Mouse (Mus musculus) hindbrain, embryonic 11.5 days (tissue): Measurements from ENCODE around the gene Ren1. TPM values are rescaled to one million over a fixed set of nuclear protein-coding genes. Genes with fewer than 3 reads are reported as not detected.
"Not testable (repeated sequence)": the region's sequence is repeated elsewhere in the genome, so short reads cannot be mapped to it uniquely, and the experiment has no call there.

Experiments
- ATAC-seq: fragments of 200-750 bp; cut with Nextera tagmentation; 2 replicates; pipeline ENCODE4 v1.8.0; 2017; ENCODE audit warnings: mild to moderate bottlenecking, moderate TSS enrichment, moderate library complexity; ENCODE audit not compliant: low FRiP score
- DNase-seq: peaks from one replicate; pipeline ENCODE4 v3.0.0-alpha.2; 2015; ENCODE audit warnings: low spot score
- H3K27ac ChIP-seq: fragments of 300-500 bp; sonication (generic); 2 replicates; pipeline ENCODE4 v1.5.1; 2014; ENCODE audit warnings: mild to moderate bottlenecking, low read depth, low read length
- H3K27me3 ChIP-seq: fragments of 300-500 bp; sonication (generic); 2 replicates; pipeline ENCODE4 v1.6.1; 2014; ENCODE audit warnings: mild to moderate bottlenecking, low read length, moderate library complexity, mixed read lengths; ENCODE audit not compliant: control insufficient read depth, insufficient read depth
- H3K36me3 ChIP-seq: fragments of 300-500 bp; sonication (generic); 2 replicates; pipeline ENCODE4 v1.6.1; 2014; ENCODE audit warnings: mild to moderate bottlenecking, low read length, moderate library complexity, mixed read lengths; ENCODE audit not compliant: control insufficient read depth, insufficient read depth
- H3K4me1 ChIP-seq: fragments of 300-500 bp; sonication (generic); replicated peaks from 2 replicates; pipeline ENCODE4 v1.6.1; 2014; ENCODE audit warnings: low read length, mixed read lengths; ENCODE audit not compliant: control insufficient read depth, insufficient read depth
- H3K4me2 ChIP-seq: fragments of 300-500 bp; sonication (generic); replicated peaks from 2 replicates; pipeline ENCODE4 v1.6.1; 2014; ENCODE audit warnings: mild to moderate bottlenecking, low read depth, low read length
- H3K4me3 ChIP-seq: fragments of 300-500 bp; sonication (generic); 2 replicates; pipeline ENCODE4 v1.5.1; 2014; ENCODE audit warnings: low read depth, low read length
- H3K9ac ChIP-seq: fragments of 300-500 bp; sonication (generic); 2 replicates; pipeline ENCODE4 v1.6.1; 2014; ENCODE audit warnings: low read depth, low read length
- H3K9me3 ChIP-seq: fragments of 300-500 bp; sonication (generic); 2 replicates; pipeline ENCODE4 v1.6.1; 2016; ENCODE audit warnings: low read length; ENCODE audit not compliant: control insufficient read depth
- WGBS: fragments of 180-500 bp; shearing (Covaris S2); extraction: QIAGEN DNeasy Blood & Tissue Kit; methylation state at CpG from one replicate; pipeline ENCODE4 v1.1.7; 2014; 5-methylcytosine and 5-hydroxymethylcytosine counted together
- polyA plus RNA-seq: library from polyadenylated mRNA; unstranded; fragments of >200 nt; fragmentation: Nextera tagmentation; extraction: Ambion mirVana; gene quantifications from 2 replicates; pipeline ENCODE4 v1.2.1, GENCODE M21; 2014

Ren1 gene
- polyA plus RNA-seq, 1 experiment from 2014 or later: 1.2 TPM

GRCm38 (mm10) chr1:133329638-133329964 is 20.7 kb upstream of the Ren1 start:
- peak overlapping the region; percentile 29; the same call in 1 of the 2 replicates for H3K9ac ChIP-seq
- H3K4me1 ChIP-seq: 0 out of 2 replicates have a peak, but pooled peaks cover 2% of the 10 kb centered on the region
- DNase-seq (no peak), ATAC-seq (no peak)
- H3K4me2 ChIP-seq: peak overlapping the region; percentile 50
- H3K36me3 ChIP-seq: no peaks in the 10 kb centered on the region
- no peak overlapping the region for H3K27ac ChIP-seq
- 27% methylated on average over 7 of the region's 7 CpGs for WGBS
- peak overlapping the region; percentile 17 for H3K4me3 ChIP-seq
- H3K27me3 ChIP-seq: peaks cover 2% of the 10 kb centered on the region
- no peaks in the 10 kb centered on the region for H3K9me3 ChIP-seq

GRCm38 (mm10) chr1:133331142-133331541 is 19.2 kb upstream of the Ren1 start:
- Histone ChIP-seq H3K4me2 (no peak overlapping the region), H3K27me3 (peaks cover 2% of the 10 kb centered on the region), H3K27ac (no peak overlapping the region), H3K36me3 (no peaks in the 10 kb centered on the region), H3K4me3 (no peak overlapping the region), H3K4me1 (0 out of 2 replicates have a peak, but pooled peaks cover 2% of the 10 kb centered on the region), H3K9me3 (no peaks in the 10 kb centered on the region), H3K9ac (no peak overlapping the region)
- WGBS: 59% methylated on average over 3 of the region's 3 CpGs
- ATAC-seq (peak; percentile 61; the same call in 1 of the 2 replicates), DNase-seq (peak; percentile 46)

- peaks cover 2% of the 10 kb centered on the region for H3K27me3 ChIP-seq
- no peak overlapping the region for H3K9ac ChIP-seq
- ATAC-seq (no peak), DNase-seq (no peak)
- H3K4me1 ChIP-seq: 0 out of 2 replicates have a peak, but pooled peaks cover 2% of the 10 kb centered on the region
- H3K4me3 ChIP-seq: no peak overlapping the region
- H3K4me2 ChIP-seq: no peak overlapping the region
- no peaks in the 10 kb centered on the region for H3K36me3 ChIP-seq
- WGBS: 88% methylated on average over 11 of the region's 11 CpGs
- H3K27ac ChIP-seq: no peak overlapping the region
- no peaks in the 10 kb centered on the region for H3K9me3 ChIP-seq
Measured at GRCm38 (mm10) chr1:133332656-133333430, 17.5 kb upstream of the Ren1 start.

GRCm38 (mm10) chr1:133333937-133334336 is 16.4 kb upstream of the Ren1 start:
- Histone ChIP-seq H3K9me3 (no peaks in the 10 kb centered on the region), H3K27ac (no peak overlapping the region)
- WGBS: 67% methylated on average over 6 of the region's 6 CpGs

GRCm38 (mm10) chr1:133340403-133340802 is 9.9 kb upstream of the Ren1 start:
- not testable (repeated sequence) for DNase-seq, H3K4me3 ChIP-seq, ATAC-seq, H3K4me1 ChIP-seq, H3K4me2 ChIP-seq, H3K9ac ChIP-seq, H3K27me3 ChIP-seq, H3K36me3 ChIP-seq, H3K9me3 ChIP-seq, H3K27ac ChIP-seq
- 75% methylated on average over 1 of the region's 1 CpGs for WGBS

More at GRCm38 (mm10) chr1:133333937-133334336, 16.4 kb upstream of the Ren1 start:
- H3K4me1 ChIP-seq: 0 out of 2 replicates have a peak, but pooled peaks cover 2% of the 10 kb centered on the region
- H3K9ac ChIP-seq: no peak overlapping the region
- no peak overlapping the region for H3K4me3 ChIP-seq
- ATAC-seq: no peak
- H3K27me3 ChIP-seq: no peaks in the 10 kb centered on the region; the same call in 1 of the 2 replicates
- no peaks in the 10 kb centered on the region for H3K36me3 ChIP-seq
- H3K4me2 ChIP-seq: no peak overlapping the region
- DNase-seq: no peak

GRCm38 (mm10) chr1:133344357-133344756 is 6.0 kb upstream of the Ren1 start:
- no peaks in the 10 kb centered on the region for H3K27me3 ChIP-seq
- no peak overlapping the region for H3K4me3 ChIP-seq
- H3K4me2 ChIP-seq: no peak overlapping the region
- DNase-seq: no peak
- no peak for ATAC-seq
- no peaks in the 10 kb centered on the region for H3K9me3 ChIP-seq
- H3K36me3 ChIP-seq: no peaks in the 10 kb centered on the region
- no peak overlapping the region for H3K9ac ChIP-seq
- H3K27ac ChIP-seq: no peak overlapping the region
- 90% methylated on average over 2 of the region's 2 CpGs for WGBS
- H3K4me1 ChIP-seq: no peaks in the 10 kb centered on the region

- DNase-seq: no peak
- no peaks in the 10 kb centered on the region for H3K4me1 ChIP-seq
- H3K27ac ChIP-seq: no peak overlapping the region
- H3K36me3 ChIP-seq: no peaks in the 10 kb centered on the region
- no peak for ATAC-seq
- no peaks in the 10 kb centered on the region for H3K9me3 ChIP-seq
- H3K27me3 ChIP-seq: no peaks in the 10 kb centered on the region
- no peak overlapping the region for H3K4me2 ChIP-seq
- no peak overlapping the region for H3K9ac ChIP-seq
- 90% methylated on average over 9 of the region's 9 CpGs for WGBS
- no peak overlapping the region for H3K4me3 ChIP-seq
Measured at GRCm38 (mm10) chr1:133346531-133346930, 3.8 kb upstream of the Ren1 start.

- no peak for DNase-seq
- H3K4me2 ChIP-seq: no peak overlapping the region
- H3K9ac ChIP-seq: no peak overlapping the region
- H3K9me3 ChIP-seq: no peaks in the 10 kb centered on the region
- H3K36me3 ChIP-seq: no peaks in the 10 kb centered on the region
- no peaks in the 10 kb centered on the region for H3K4me1 ChIP-seq
- H3K27ac ChIP-seq: no peak overlapping the region
- WGBS: 79% methylated on average over 3 of the region's 3 CpGs
- H3K4me3 ChIP-seq: no peak overlapping the region
- H3K27me3 ChIP-seq: no peaks in the 10 kb centered on the region
- no peak for ATAC-seq
Measured at GRCm38 (mm10) chr1:133347226-133347625, 3.1 kb upstream of the Ren1 start.
